Mouse (Mus musculus) layer of hippocampus, postnatal 10 days (tissue): ENCODE measurements around the gene Mbd5. TPM values are rescaled to one million over a fixed set of nuclear protein-coding genes. Genes with fewer than 3 reads are reported as not detected.
"Not testable (repeated sequence)": the region's sequence is repeated elsewhere in the genome, so short reads cannot be mapped to it uniquely, and the experiment has no call there.

Source experiments
- DNase-seq, 2 experiments: peaks; one replicate each; pipeline ENCODE4 v3.0.0; 2021; ENCODE audit warnings: low spot score in 2 of 2
- total RNA-seq, 2 experiments: library from RNA; stranded (reverse); gene quantifications; 2 replicates each; pipeline ENCODE4 v1.2.3; 2021

The Mbd5 gene
- total RNA-seq, 2 experiments from 2014 or later, result 96.6 to 100 TPM

GRCm38 (mm10) chr2:49160232-49160947, 211.1 kb downstream of the Mbd5 start:
- DNase-seq, result no peak

GRCm38 (mm10) chr2:49169766-49170165, 220.5 kb downstream of the Mbd5 start:
- DNase-seq, result no peak

- no peak for DNase-seq
Measured at GRCm38 (mm10) chr2:49177015-49177414, 227.7 kb downstream of the Mbd5 start.

DNA sequence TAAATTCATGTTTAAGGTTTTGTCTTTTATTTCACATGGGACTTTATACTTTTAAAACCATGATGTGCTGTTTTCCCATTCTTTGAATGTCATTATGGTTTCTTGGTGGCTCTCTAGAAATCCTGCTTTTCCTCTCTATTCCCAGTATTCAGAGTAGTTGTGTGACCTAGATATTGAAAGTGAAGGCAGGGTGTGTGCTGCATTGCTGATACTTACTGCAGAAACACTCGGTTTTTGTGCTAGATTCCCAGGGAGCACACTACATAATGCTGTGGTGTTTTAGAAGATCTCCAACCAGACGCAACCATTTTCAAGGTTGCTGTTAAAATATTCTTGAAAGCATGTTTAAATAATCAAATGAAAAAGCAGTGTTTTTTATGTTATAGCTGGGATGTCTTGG, 241.7 kb downstream of the Mbd5 start:
- no peak for DNase-seq

- DNase-seq, result no peak
Measured at GRCm38 (mm10) chr2:49191695-49192094, 242.4 kb downstream of the Mbd5 start.

DNA sequence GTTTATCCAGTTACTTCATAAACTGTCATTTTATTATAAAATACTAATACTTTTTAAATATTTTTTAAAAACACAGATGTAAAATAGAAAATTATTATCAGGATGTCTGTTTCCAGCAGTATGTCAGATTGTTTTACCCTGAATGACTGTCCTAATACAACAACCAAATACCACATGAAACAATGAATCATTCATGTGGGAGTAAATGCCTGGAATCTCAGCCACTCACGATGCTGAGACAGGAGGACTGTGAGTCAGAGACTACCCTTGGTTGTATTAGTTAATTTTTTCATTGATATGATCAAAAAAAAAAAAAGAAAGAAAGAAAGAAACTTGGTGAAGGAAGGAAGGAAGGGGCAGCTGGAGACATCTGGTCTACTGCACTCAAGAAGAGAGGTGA, 254.8 kb downstream of the Mbd5 start:
- DNase-seq, result no peak

DNA sequence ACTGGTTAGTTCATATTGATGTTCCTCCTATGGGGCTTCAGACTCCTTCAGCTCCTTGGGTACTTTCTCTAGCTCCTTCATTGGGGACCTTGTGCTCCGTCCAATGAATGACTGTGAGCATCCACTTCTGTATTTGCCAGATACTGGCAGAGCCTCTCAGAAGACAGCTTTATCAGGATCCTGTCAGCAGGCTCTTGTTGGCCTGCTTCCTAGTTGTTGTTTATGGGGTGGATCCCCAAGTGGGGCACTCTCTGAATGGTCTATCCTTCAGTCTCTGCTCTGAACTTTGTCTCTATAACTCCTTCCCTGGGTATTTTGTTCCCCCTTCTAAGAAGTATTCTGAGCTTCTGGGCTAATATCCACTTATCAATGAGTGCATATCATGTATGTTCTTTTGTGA, 256.4 kb downstream of the Mbd5 start:
- DNase-seq, result not testable (repeated sequence)

GRCm38 (mm10) chr2:49209349-49209748, 260.0 kb downstream of the Mbd5 start:
- DNase-seq, result no peak

- DNase-seq, result no peak
Measured at GRCm38 (mm10) chr2:49210408-49210807, 261.1 kb downstream of the Mbd5 start.

DNA sequence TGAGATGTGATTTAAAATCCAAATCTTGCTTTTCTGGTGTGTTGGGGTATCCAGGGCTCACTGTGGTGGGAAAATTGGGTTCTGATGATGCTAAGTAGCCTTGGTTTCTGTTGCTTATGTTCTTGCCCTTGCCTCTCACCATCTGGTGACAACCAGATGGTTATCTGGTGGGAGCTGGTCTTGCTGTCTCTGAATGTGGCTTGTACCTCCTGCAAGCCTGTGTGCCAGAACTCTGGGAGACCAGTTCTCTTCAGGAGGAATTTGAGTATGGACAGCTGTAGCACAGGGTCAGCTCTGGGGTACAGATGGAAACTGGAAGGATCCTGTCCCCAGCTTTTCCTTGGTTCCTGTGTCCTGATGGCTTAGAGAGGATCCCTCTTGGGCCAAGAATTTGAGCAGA, 280.4 kb downstream of the Mbd5 start:
- no peak for DNase-seq

DNA sequence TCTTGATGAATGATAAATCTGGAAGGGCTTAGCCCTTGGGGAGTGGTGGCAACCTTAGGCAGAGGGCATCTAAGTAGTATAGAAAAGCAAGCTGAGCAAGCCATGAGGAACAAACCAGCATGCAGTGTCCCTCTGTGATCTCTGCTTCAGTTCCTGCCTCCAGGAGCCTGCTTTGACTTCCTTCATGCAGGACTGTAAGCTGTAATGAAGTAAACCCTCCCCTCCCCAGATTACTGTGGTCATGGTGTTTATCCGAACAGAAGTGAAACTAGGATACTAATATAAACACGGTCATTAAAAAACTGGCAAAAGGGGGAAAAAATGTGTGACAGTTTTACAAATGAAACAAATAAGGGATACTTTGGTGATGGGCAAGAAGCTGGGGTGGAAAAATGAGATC, 284.8 kb downstream of the Mbd5 start:
- DNase-seq, result no peak

- DNase-seq, result no peak
Measured at GRCm38 (mm10) chr2:49241715-49242114, 292.4 kb downstream of the Mbd5 start.

GRCm38 (mm10) chr2:49264092-49264491, 314.8 kb downstream of the Mbd5 start:
- no peak for DNase-seq

GRCm38 (mm10) chr2:49272295-49272967, 323.1 kb downstream of the Mbd5 start:
- no peak for DNase-seq

DNA sequence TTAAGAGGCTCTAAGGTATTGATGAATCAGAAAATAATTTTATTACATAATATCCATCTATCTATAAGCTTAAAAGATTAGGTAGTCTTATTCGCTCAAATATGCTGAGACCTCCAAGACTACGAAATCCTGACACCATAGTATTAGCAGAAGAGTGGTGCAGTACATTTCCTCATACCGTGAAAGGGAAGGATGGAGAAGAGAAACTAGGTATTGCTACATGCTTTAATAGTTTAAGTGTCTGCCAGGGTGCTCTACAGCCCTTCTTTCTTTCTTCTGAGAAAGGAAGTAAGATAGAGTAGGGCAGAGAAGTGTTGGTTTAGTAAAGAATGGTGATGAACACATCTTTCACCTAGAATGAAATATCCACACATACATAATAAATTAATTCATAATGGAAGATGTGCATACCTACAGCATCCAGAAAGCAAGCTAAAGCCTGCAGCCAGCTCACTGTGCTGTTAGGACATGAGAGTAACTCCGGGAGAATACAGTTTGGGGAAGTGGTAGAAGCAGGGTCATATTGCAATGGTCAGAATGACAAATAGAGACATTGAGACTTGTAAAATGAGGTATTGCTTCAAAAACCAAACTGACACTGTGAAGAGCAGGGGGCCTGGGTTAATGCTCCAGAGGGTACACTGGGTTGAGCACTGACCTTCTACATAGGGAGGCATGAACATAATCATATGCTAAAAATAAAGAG, 326.9 kb downstream of the Mbd5 start:
- DNase-seq, result no peak

DNA sequence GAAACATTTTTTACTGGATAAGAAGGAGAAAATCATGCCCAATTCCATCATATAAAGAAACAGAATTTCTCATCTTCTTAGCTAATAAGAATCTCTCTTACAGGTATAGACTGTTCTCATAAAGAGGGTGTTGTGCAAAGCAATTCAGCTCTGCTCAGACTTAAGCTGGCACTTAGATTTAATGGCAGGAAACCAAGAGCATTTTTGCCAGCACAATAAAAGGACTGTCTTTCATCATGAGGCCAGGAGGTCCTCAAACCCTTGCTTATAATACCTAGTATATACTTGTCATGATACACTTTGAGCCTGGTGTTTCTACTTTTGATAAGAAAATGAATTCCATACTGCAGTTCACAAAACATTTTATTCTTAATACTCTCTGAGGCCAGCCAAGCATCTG, 331.2 kb downstream of the Mbd5 start:
- DNase-seq, result no peak

- no peak for DNase-seq
Measured at GRCm38 (mm10) chr2:49283583-49283982, 334.3 kb downstream of the Mbd5 start.

DNA sequence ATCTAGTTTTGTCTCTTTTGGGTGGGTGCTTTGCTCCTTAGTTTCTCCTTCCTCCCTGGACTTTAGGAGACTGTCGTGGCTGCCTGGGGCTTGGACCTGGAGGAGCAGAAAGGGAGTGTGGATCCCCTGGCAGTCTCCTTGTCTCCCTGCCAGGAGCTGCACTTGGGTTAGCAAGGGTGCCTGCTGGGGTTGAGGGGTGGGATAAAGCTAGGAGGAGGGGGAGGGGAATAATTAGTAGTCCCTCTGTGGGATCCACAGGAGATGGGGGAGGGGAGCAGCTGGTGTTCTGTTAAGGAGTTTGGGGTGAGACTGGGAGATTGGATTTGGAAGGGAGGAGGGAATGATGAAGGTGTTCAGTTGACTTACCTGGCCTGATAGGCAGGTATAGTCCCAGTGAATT, 337.7 kb downstream of the Mbd5 start:
- DNase-seq, result no peak

- no peak for DNase-seq
Measured at GRCm38 (mm10) chr2:49291709-49292108, 342.4 kb downstream of the Mbd5 start.

- peak; percentile 91 to 94 for DNase-seq
Measured at GRCm38 (mm10) chr2:49312629-49313447, 363.5 kb downstream of the Mbd5 start.

- DNase-seq, result no peak
Measured at GRCm38 (mm10) chr2:49333594-49333993, 384.3 kb downstream of the Mbd5 start.
